Mouse (Mus musculus) heart, embryonic 13.5 days (tissue): ENCODE measurements around the gene Smarcd3. TPM values are rescaled to one million over a fixed set of nuclear protein-coding genes. Genes with fewer than 3 reads are reported as not detected.

Experiments
- ATAC-seq: fragments of 200-750 bp; cut with Nextera tagmentation; 2 replicates; pipeline ENCODE4 v1.8.0; 2017; ENCODE audit warnings: moderate TSS enrichment; ENCODE audit not compliant: insufficient number of reproducible peaks, low FRiP score, low TSS enrichment; ENCODE audit errors: extremely low read depth
- H3K27ac ChIP-seq: fragments of 300-500 bp; sonication (generic); replicated peaks from 2 replicates; pipeline ENCODE4 v1.5.1; 2015; ENCODE audit warnings: moderate library complexity, mild to moderate bottlenecking, inconsistent platforms
- H3K27me3 ChIP-seq: fragments of 300-500 bp; sonication (generic); replicated peaks from 2 replicates; pipeline ENCODE4 v1.6.1; 2015; ENCODE audit warnings: mild to moderate bottlenecking, inconsistent platforms
- H3K36me3 ChIP-seq: fragments of 300-500 bp; sonication (generic); 2 replicates; pipeline ENCODE4 v1.6.1; 2015; ENCODE audit warnings: mild to moderate bottlenecking, inconsistent platforms
- H3K4me1 ChIP-seq: fragments of 300-500 bp; sonication (generic); 2 replicates; pipeline ENCODE4 v1.6.1; 2015; ENCODE audit warnings: inconsistent platforms
- H3K4me2 ChIP-seq: fragments of 300-500 bp; sonication (generic); 2 replicates; pipeline ENCODE4 v1.6.1; 2015; ENCODE audit warnings: inconsistent platforms, mild to moderate bottlenecking, moderate library complexity
- H3K4me3 ChIP-seq: fragments of 300-500 bp; sonication (generic); 2 replicates; pipeline ENCODE4 v1.5.1; 2015; ENCODE audit warnings: moderate library complexity, mild to moderate bottlenecking, inconsistent platforms
- H3K9ac ChIP-seq: fragments of 300-500 bp; sonication (generic); 2 replicates; pipeline ENCODE4 v1.6.1; 2015; ENCODE audit warnings: inconsistent platforms, mild to moderate bottlenecking, moderate library complexity
- H3K9me3 ChIP-seq: fragments of 300-500 bp; sonication (generic); 2 replicates; pipeline ENCODE4 v1.6.1; 2016; ENCODE audit warnings: inconsistent platforms
- WGBS: fragments of 180-500 bp; shearing (Covaris S2); methylation state at CpG from one replicate; pipeline ENCODE4 v1.1.7; 2015; ENCODE audit warnings: mixed read lengths; 5-methylcytosine and 5-hydroxymethylcytosine counted together
- polyA plus RNA-seq: library from polyadenylated mRNA; unstranded; fragments of >200 nt; fragmentation: Nextera tagmentation; extraction: Ambion mirVana; gene quantifications from 2 replicates; pipeline ENCODE4 v1.2.1, GENCODE M21; 2015

The Smarcd3 gene
- 54.5 and 58.5 TPM in 2 replicates for polyA plus RNA-seq

DNA sequence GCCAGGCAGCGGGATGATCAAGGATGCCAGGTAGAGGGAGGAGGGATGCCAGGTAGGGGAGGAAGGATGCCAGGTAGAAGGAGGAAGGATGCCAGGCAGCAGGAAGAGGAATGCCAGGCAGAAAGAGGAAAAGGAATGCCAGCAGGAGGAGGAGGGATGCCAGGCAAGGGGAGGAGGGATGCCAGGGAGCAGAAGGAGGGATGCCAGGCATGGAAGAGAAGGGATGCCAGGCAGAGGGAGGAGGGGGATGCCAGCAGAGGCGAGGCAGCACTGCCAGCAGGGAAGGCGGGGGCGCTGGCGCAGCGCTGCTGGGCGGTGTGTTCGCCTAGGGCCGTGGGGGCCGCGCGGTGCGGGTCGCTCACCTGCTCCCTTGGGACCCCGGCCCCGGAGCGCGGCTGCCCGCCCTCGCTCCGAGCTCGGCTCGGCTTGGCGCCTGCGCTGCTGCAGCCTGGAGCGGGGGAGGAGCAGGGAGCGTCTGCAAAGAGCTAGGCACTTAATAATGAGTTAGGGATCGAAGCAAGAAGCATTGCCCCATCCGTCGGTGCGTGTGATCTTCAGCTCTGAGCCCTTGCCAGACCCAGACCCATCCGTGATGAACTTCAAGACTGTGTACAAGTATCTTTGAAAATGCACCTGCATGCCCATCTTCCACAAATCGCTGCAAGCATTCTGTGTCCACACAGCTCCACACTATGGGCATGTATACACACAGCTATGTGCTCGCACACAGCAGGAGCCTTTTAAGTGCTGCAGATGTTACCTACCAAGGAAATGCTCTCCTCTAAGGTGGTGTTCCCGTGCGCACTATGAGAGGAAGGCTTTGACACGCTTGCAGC is at the start of gene Smarcd3:
Gene Smarcd3, minus strand, starts transcription at position 426 of the 836 bp plus-strand sequence.
- Histone ChIP-seq H3K9me3 (no peaks in the 10 kb centered on the region), H3K9ac (peak within 1 kb of the TSS; percentile 83), H3K4me2 (peak within 1 kb of the TSS; percentile 89), H3K36me3 (no peaks in the 10 kb centered on the region), H3K4me3 (peak within 1 kb of the TSS; percentile 62), H3K27ac (no peak within 1 kb of the TSS), H3K4me1 (peaks cover 11% of the 10 kb centered on the region), H3K27me3 (peaks cover 51% of the 10 kb centered on the region)
- WGBS = 3% methylated on average over 37 of the region's 37 CpGs
- no peak for ATAC-seq

DNA sequence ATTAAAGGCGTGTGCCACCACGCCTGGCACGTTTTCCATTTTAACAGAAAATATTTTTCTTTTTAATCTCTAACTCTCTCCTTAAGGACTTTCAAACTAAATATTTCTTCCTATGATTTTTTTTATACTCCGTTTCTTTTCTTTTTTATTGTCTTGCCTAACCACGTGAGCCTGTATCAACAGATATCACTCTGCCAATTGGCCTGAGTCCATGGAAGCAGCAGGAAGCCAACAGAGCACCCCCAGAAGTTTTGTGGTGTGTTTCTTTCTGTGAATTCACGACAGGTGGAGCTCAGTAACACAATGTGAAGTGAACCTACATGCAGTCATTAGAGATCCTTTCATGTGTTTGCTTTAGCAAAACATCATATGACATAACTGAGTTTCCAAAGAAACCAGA is 37.2 kb upstream of the Smarcd3 start:
- ATAC-seq = no peak
- no peaks in the 10 kb centered on the region for H3K9me3 ChIP-seq
- WGBS = 70% methylated on average over 6 of the region's 6 CpGs
- no peak overlapping the region for H3K27ac ChIP-seq
- no peak overlapping the region for H3K4me2 ChIP-seq
- H3K4me1 ChIP-seq = no peaks in the 10 kb centered on the region
- H3K27me3 ChIP-seq = no peaks in the 10 kb centered on the region
- H3K4me3 ChIP-seq = no peak overlapping the region
- no peaks in the 10 kb centered on the region for H3K36me3 ChIP-seq
- H3K9ac ChIP-seq = no peak overlapping the region

- WGBS = 63% methylated on average over 3 of the region's 4 CpGs
- H3K9me3 ChIP-seq = no peaks in the 10 kb centered on the region
- ATAC-seq = no peak
These were observed 35.7 kb upstream of the Smarcd3 start for GRCm38 (mm10) chr5:24659708-24660423.

DNA sequence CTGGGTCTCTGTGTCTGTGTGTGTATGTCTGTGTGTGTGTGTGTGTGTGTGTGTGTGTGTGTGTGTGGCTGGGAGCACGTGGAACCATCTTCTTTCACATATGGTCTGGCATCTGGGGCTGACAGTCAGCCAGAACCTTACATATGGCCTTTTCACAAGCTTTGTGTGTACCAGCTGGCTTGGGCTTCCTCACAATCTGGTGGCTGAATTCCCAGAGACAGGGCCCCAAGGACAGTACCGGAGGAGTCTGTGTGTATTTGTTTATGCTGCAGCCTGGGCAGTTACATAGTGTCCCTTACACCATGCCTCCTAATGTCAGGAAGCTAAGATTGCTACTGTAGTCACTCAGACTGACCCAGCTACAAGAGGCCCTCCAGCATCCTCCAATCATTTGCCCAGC is 32.9 kb upstream of the Smarcd3 start:
- Histone ChIP-seq H3K27me3 (0 out of 2 replicates have a peak, but pooled peaks cover 6% of the 10 kb centered on the region), H3K4me1 (no peaks in the 10 kb centered on the region), H3K9ac (no peak overlapping the region), H3K27ac (no peak overlapping the region), H3K9me3 (no peaks in the 10 kb centered on the region), H3K4me3 (no peak overlapping the region), H3K36me3 (no peaks in the 10 kb centered on the region), H3K4me2 (no peak overlapping the region)
- WGBS = 57% methylated on average over 2 of the region's 2 CpGs
- ATAC-seq = no peak

More at GRCm38 (mm10) chr5:24659708-24660423, 35.7 kb upstream of the Smarcd3 start:
- H3K27me3 ChIP-seq = no peaks in the 10 kb centered on the region
- H3K4me1 ChIP-seq = no peaks in the 10 kb centered on the region
- H3K9ac ChIP-seq = no peak overlapping the region
- H3K4me2 ChIP-seq = no peak overlapping the region
- H3K36me3 ChIP-seq = no peaks in the 10 kb centered on the region
- no peak overlapping the region for H3K4me3 ChIP-seq
- H3K27ac ChIP-seq = no peak overlapping the region

DNA sequence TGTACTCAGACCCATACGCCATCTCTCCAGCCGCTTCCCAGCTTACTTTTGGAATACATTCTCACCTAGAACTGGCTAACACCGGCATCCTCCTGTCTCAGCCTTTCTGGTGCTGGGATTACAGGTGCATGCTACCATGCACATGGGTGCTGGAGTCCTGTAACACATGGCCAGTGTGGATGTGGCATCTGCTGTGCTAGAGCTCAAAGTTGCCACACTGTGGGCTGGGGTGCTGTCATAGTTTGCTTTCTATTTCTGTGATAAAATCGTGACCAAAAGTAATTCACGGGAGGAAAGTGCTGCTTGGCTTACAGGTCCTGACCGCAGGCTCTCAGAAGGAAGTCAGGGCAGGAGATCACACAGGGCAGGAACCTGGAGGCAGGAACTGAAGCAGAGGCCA is 30.3 kb upstream of the Smarcd3 start:
- 80% methylated on average over 6 of the region's 6 CpGs for WGBS
- Histone ChIP-seq H3K4me1 (no peaks in the 10 kb centered on the region), H3K27me3 (peaks cover 8% of the 10 kb centered on the region; the same call in 1 of the 2 replicates), H3K36me3 (no peaks in the 10 kb centered on the region), H3K4me2 (no peak overlapping the region), H3K27ac (no peak overlapping the region), H3K4me3 (no peak overlapping the region), H3K9me3 (no peaks in the 10 kb centered on the region), H3K9ac (no peak overlapping the region)
- no peak for ATAC-seq

DNA sequence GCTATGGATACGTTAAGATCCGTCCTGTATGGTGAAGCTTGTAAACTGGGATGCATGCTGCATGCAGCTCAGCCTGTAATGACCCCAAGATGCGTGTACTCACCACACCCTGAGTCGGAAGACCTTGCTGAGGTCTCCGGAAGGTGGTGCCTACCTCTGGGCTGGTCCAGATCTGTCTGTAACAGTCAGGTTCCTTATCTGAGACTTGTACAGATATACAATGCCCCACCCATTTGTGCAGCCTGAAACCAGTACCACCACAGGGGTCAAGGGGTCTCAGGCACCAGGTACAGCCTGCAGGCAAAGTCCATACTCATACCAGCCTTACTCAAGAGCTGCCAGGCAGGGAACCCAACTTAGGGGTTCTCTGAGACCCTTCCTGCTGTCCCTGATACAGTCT is 28.6 kb upstream of the Smarcd3 start:
- H3K9me3 ChIP-seq = no peaks in the 10 kb centered on the region
- H3K4me1 ChIP-seq = no peaks in the 10 kb centered on the region
- peaks cover 8% of the 10 kb centered on the region; the same call in 1 of the 2 replicates for H3K27me3 ChIP-seq
- no peak overlapping the region for H3K4me2 ChIP-seq
- H3K36me3 ChIP-seq = no peaks in the 10 kb centered on the region
- no peak overlapping the region for H3K27ac ChIP-seq
- no peak for ATAC-seq
- 76% methylated on average over 5 of the region's 5 CpGs for WGBS
- H3K9ac ChIP-seq = no peak overlapping the region
- H3K4me3 ChIP-seq = no peak overlapping the region

- WGBS = 30% methylated on average over 25 of the region's 25 CpGs
- Histone ChIP-seq H3K9me3 (no peaks in the 10 kb centered on the region), H3K9ac (peak overlapping the region; percentile 24; the same call in 1 of the 2 replicates), H3K4me3 (no peak overlapping the region), H3K4me2 (no peak overlapping the region), H3K4me1 (no peaks in the 10 kb centered on the region), H3K27me3 (peaks cover 8% of the 10 kb centered on the region; the same call in 1 of the 2 replicates), H3K27ac (no peak overlapping the region), H3K36me3 (no peaks in the 10 kb centered on the region)
- no peak for ATAC-seq
These were observed 27.8 kb upstream of the Smarcd3 start for GRCm38 (mm10) chr5:24651768-24652752.

DNA sequence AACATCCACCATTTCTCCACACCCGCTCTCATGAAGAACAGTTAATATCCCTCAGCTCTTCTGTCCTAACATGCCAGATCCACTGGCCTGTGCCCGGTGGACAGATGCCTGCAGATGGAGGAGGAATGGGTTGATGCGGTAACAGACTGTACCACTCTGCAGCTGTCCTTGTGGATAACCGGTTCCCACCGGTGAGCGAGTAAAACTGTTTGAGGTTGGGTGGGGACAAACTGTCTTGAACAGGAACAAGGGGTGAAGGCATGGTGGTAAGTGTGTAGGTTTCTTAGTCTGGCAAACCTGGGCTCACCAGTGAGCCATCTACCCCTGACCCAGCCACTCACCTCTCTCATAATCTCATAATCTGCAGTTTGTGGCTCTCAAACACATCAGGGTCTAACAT is 27.1 kb upstream of the Smarcd3 start:
- Histone ChIP-seq H3K9ac (no peak overlapping the region), H3K4me2 (no peak overlapping the region), H3K36me3 (no peaks in the 10 kb centered on the region), H3K27ac (no peak overlapping the region), H3K4me1 (no peaks in the 10 kb centered on the region), H3K9me3 (no peaks in the 10 kb centered on the region), H3K4me3 (no peak overlapping the region), H3K27me3 (peaks cover 8% of the 10 kb centered on the region; the same call in 1 of the 2 replicates)
- no peak for ATAC-seq
- WGBS = 74% methylated on average over 6 of the region's 6 CpGs

DNA sequence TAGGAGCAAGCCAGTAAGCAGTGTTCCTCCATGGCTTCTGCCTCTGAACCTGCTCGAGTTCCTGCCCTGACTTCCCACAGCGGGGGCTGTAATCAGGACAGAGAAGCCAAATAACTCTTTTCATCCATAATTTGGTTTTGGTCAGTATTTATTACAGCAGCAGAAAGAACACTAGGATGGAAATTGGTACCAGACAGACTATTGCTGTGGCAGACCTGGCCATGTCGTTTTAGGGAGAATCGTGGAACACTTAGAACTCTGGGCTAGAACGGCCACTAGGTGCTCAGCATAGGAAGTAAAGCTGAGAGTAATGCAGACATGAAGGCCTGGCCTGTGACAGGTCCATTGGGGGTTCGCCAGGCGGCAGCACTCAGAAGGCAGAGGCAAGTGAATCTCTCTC is 25.5 kb upstream of the Smarcd3 start:
- H3K36me3 ChIP-seq = no peaks in the 10 kb centered on the region
- H3K4me2 ChIP-seq = no peak overlapping the region
- H3K4me1 ChIP-seq = no peaks in the 10 kb centered on the region
- H3K27ac ChIP-seq = no peak overlapping the region
- ATAC-seq = no peak
- H3K27me3 ChIP-seq = peaks cover 8% of the 10 kb centered on the region; the same call in 1 of the 2 replicates
- H3K4me3 ChIP-seq = no peak overlapping the region
- H3K9me3 ChIP-seq = no peaks in the 10 kb centered on the region
- 70% methylated on average over 7 of the region's 7 CpGs for WGBS
- H3K9ac ChIP-seq = no peak overlapping the region

- H3K9ac ChIP-seq = no peak overlapping the region
- ATAC-seq = no peak
- peaks cover 8% of the 10 kb centered on the region; the same call in 1 of the 2 replicates for H3K27me3 ChIP-seq
- H3K4me3 ChIP-seq = no peak overlapping the region
- no peaks in the 10 kb centered on the region for H3K9me3 ChIP-seq
- no peak overlapping the region for H3K4me2 ChIP-seq
- H3K4me1 ChIP-seq = no peaks in the 10 kb centered on the region
- 66% methylated on average over 4 of the region's 4 CpGs for WGBS
- H3K36me3 ChIP-seq = no peaks in the 10 kb centered on the region
- no peak overlapping the region for H3K27ac ChIP-seq
These were observed 25.0 kb upstream of the Smarcd3 start for GRCm38 (mm10) chr5:24649231-24649630.

- WGBS = 80% methylated on average over 1 of the region's 1 CpGs
- H3K4me2 ChIP-seq = no peak overlapping the region
- no peak overlapping the region for H3K4me3 ChIP-seq
- H3K36me3 ChIP-seq = no peaks in the 10 kb centered on the region
- H3K9me3 ChIP-seq = no peaks in the 10 kb centered on the region
- no peaks in the 10 kb centered on the region for H3K27me3 ChIP-seq
- H3K4me1 ChIP-seq = no peaks in the 10 kb centered on the region
- no peak for ATAC-seq
- no peak overlapping the region for H3K9ac ChIP-seq
- no peak overlapping the region for H3K27ac ChIP-seq
These were observed 21.2 kb upstream of the Smarcd3 start for GRCm38 (mm10) chr5:24645454-24645853.
